Mouse (Mus musculus) kidney, adult 18-20 months (tissue): ENCODE data around the gene Tmem170b.

Source experiments
- DNase-seq: peaks from one replicate; pipeline ENCODE4 v3.0.0; 2021

Gene Tmem170b

GRCm38 (mm10) chr13:41605099-41606010 lies at the start of gene Tmem170b:
Gene Tmem170b (plus strand): TSS chr13:41605907.
- DNase-seq: peak; percentile 96

- no peak for DNase-seq
Observed at GRCm38 (mm10) chr13:41561024-41561423, 44.7 kb upstream of the Tmem170b start.

- DNase-seq: no peak
Observed at GRCm38 (mm10) chr13:41568421-41568820, 37.3 kb upstream of the Tmem170b start.

- no peak for DNase-seq
Observed at GRCm38 (mm10) chr13:41568926-41569325, 36.8 kb upstream of the Tmem170b start.

DNA sequence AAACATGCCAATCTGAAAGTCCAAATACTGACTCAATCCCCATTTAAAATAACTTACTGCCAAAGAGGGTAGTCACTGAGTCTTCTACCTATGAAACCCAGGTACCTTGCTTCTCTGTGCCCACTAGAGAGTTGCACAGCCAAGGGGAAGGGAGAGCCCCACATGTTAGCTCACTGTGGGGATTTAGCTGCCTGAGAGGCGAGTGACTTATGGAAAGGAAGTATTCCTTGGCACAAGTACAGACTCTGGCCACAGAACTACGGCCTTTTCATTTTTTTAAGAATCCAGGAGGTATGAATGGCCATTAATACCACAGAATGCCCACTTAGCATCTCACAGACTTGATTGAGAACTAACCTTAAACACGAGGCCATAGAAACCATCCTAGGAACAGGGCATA lies 35.9 kb upstream of the Tmem170b start:
- no peak for DNase-seq

GRCm38 (mm10) chr13:41571368-41572350 lies 34.0 kb upstream of the Tmem170b start:
- DNase-seq: peak; percentile 71

GRCm38 (mm10) chr13:41572351-41572735 lies 33.4 kb upstream of the Tmem170b start:
- no peak for DNase-seq

GRCm38 (mm10) chr13:41573126-41573846 lies 32.4 kb upstream of the Tmem170b start:
- DNase-seq: no peak

- DNase-seq: no peak
Observed at GRCm38 (mm10) chr13:41581058-41581457, 24.6 kb upstream of the Tmem170b start.

DNA sequence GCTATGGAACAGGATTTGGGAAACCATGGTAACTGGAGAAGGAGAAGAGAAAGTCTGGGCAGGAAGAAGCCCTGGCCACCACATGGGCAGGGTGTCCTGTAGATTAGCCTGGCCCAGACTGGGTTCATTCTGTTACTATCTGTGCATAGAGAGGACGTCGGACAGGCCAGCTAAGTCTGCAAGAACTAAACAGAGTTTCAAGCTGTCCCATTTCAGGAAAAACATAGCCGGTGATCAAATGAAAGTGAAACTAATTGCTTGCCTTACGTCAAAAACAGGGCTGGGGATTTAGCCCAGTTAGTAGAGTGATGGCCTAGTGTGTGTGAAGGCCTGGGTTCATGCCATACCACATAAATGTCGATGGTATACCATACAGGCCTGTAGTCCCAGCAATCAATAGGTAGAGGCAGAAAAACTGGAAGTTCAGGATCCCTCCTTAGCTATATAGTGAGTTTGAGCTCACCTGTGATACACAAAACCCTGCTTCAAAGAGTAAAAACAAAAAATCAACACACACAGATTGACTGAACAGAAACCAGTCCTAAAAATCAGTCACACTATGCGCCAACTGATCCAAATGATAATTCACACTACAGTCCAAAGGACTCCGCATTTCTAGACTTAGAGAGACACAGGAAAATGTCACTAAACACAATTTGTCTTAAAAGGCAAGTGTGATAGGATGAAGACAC lies 21.9 kb upstream of the Tmem170b start:
- no peak for DNase-seq

DNA sequence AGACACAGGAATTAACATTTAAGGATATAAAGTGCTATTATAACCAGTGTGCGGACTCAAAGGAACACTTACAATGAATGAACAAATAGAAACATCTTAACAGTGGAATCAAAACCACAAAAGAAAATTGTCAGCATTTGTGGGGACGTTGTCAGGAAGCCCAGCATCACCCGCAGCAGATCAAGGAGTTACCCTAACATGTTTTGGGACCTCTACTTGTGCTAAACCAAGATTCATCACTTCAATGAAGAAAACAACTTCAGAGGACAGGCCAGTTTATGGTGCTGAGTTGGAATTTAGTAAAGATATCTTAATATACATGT lies 21.4 kb upstream of the Tmem170b start:
- DNase-seq: no peak

DNA sequence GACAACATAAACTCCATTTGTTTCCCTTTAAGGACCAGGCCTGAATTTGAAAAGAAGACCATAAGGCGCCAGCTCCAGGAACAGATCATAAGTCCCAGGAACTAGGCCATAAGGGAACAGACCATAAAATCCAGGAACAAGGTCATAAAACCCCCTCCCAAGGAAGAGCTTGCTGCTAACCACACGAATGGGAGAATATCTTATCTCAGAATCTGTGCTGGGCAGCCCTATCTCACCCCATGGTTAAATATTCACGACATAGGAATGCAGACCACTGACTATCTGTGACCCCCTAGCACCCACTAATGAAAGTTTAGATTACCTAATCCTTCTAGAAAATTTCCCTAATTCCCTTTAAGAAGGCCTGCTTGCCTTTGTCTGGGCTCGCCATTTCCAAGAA lies 20.8 kb upstream of the Tmem170b start:
- DNase-seq: no peak

DNA sequence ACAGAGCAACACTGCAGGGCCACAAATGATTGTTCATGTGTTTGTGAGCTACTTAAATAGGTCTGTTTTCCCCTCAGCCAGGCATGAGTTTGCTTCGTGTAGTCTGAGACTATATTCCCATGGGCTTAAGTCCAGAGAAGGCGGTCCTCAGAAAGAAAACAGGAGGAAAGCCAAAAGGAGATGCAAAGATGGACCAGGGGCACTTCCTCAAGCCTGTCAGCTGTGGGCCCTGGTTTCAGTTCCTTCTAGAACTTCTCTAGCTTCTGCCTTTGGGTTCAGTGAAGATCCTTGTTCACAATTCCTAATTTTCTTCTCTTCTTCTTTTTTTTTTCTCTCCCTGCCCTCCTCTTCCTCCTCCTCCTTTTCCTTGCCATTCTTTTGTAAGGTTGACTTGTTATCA lies 9.0 kb upstream of the Tmem170b start:
- no peak for DNase-seq

DNA sequence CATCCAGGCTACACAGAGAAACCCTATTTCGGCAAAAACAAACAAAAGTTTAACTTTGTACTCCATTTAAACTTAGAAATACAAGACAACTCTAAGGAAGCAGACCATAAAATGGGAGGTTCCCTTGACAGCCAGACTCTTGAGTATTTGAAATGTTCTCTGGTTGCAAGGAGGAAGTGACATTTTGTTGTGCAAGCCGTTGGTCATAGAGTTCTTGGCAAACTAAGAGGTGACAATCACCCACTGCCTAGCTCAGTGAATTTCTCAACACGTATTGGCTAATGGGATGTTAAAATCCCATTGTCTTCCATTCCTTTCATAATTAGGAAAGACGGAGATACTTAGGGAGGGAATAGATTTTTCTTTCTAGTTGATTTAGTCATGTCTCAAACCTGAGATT lies 5.7 kb upstream of the Tmem170b start:
- DNase-seq: no peak

DNA sequence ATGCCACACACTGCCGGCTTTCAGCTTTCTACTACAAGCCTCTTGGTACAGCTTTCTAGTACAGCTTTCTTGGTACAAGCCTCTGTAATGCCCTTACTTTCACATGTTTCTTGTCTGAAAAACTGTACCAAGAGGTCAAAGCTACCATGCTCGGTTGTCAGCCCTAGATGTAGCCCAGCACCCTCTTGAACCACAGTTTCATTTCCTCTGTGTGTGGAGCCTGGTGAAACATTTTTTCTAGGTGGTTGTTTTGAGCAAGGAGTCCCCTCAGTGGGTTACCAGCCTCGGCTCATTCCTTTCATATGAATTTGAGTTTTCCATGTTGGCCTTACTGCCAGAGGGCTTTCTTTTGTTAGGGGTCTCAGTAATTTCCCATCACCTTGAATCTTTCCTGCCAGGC lies 4.7 kb upstream of the Tmem170b start:
- DNase-seq: no peak

GRCm38 (mm10) chr13:41603921-41604466 lies 1.7 kb upstream of the Tmem170b start:
- DNase-seq: no peak

DNA sequence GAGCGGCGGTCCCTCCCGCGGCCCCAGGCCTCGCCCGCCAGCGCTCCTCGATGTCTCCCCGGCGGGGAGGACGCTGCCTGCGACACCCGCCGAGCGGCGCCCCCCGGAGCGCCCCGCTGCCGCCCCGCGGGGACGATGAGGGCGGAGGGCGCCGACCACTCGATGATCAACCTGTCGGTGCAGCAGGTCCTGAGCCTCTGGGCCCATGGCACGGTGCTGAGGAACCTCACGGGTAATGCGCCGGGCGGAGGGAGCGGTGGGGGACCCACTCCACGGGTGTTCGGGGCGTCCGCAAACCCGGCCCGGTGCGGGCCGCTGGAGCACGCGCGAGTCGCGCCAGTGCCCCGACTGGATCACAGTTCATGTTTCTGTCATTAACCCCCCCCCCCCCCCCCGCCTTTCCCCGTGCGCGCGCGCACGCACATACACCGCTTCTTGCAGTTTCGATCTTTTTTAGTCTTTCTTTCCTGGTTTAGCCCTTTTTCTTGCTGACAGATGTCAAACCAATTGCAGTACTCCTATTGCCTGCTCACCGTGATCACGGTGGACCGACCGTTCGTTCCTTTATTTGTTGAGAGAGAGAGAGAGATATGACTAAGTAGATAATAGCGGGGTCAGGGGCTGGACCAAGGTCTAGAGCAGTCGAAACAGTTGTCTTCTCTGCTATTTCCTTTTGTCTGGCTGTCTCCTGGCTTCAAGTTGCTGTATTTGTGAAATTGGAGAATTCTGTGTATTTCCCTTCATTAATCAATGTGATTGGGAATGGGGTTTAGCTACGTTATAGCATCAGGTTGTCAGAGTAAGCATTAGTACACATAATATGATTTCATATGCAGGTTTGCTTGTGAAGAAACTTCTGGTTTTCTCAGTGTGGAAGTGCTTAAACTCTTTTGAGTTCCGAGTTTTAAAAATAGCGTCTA lies 634 bp downstream of the Tmem170b start:
- DNase-seq: peak; percentile 64

DNA sequence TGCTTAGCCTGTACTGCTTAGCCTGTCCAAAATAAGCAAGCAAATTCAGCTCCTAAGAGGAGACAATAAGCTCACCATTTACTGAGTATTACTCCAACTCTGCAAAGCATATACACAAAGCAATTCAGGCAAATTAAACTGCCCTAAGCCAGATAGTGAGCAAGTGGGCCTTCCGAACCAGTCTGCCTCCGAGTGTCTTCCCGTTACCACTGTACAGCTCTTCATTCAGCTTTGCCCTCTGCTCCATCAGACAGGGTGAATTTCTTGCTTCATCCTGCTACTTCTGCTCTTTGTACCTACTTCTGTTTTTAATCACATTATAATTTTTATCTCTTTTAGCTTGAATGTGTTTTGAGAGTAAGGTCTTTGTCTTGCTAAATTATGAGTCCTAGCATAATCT lies 1.9 kb downstream of the Tmem170b start:
- DNase-seq: no peak

DNA sequence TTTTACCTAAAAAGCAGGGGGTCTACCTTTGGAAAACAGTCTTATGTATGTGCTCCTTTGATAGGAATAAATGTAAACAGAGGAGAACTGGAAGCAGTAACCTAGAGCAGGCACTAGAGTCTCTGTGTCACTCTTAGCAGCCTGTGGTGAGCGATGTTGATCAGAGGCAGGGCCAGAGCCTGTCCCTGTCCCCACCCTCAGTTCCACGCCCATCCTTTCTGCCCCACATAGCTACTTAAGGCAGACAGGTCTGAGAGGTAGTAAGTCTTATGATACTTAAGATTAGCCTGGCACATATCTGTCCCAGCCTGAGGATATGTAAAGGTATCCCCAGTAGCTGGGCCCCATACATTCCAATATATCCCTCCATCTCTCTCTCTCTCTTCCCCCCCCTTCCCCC lies 2.9 kb downstream of the Tmem170b start:
- DNase-seq: no peak

- DNase-seq: no peak
Observed at GRCm38 (mm10) chr13:41611046-41611445, 5.3 kb downstream of the Tmem170b start.

- no peak for DNase-seq
Observed at GRCm38 (mm10) chr13:41614539-41614938, 8.8 kb downstream of the Tmem170b start.
